Mouse (Mus musculus): Measurements from ENCODE around the gene Zan. TPM values are rescaled to one million over a fixed set of nuclear protein-coding genes. Genes with fewer than 3 reads are reported as not detected.

Gene Zan
- polyA plus RNA-seq, 1 experiment from 2014 or later: 0.14 TPM

DNA sequence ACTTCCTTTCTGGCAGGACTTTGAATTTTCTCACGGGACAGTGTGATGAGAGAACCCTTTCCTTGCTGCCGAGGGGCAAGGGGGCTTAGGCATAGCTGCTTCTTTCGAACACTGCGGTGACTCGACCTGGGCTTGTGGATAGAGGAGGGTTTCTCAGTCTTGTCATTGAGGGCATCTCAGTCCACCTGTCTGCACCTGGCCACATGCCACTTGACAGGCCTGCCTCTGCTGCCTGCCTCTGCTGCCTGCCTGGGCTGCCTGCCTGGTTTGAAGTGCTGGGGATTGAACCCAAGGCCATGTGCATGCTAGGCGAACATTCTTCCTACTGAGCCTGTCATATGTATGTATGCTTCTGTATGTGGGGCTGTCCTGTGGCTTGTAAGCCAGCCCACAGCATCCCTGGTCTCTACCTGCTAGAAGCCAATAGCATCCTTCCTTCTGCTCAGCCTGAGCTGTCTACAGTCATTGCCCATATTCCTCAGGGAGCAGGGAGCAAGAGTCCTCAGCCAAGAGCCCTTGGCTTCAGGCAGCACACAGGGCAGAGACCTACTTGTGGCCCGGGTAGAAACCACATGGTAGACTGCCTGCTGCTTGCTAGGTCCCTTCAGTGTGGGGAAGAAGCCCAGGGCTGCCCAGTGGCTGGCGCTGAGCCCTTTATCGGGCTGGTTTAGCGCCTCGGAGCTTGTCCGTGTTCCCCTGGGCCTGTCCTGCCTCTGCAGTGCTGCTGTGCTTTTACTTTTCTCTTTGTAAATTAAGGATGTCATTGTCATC, 37.3 kb upstream of the Zan start:
- H3K27me3 ChIP-seq: no peaks in the 10 kb centered on the region
- 83% methylated on average over 12 of the region's 12 CpGs for whole genome bisulfite sequencing
- no peak overlapping the region for H3K27ac ChIP-seq (replicated peaks)
- ATAC-seq (replicated peaks): no peak
- H3K36me3 ChIP-seq: peaks cover 9% of the 10 kb centered on the region
- H3K9ac ChIP-seq (replicated peaks): no peak overlapping the region
- H3K9me3 ChIP-seq: no peaks in the 10 kb centered on the region
- H3K4me2 ChIP-seq (replicated peaks): no peak overlapping the region
- no peak overlapping the region for H3K4me3 ChIP-seq
- H3K4me1 ChIP-seq: peaks cover 56% of the 10 kb centered on the region

DNA sequence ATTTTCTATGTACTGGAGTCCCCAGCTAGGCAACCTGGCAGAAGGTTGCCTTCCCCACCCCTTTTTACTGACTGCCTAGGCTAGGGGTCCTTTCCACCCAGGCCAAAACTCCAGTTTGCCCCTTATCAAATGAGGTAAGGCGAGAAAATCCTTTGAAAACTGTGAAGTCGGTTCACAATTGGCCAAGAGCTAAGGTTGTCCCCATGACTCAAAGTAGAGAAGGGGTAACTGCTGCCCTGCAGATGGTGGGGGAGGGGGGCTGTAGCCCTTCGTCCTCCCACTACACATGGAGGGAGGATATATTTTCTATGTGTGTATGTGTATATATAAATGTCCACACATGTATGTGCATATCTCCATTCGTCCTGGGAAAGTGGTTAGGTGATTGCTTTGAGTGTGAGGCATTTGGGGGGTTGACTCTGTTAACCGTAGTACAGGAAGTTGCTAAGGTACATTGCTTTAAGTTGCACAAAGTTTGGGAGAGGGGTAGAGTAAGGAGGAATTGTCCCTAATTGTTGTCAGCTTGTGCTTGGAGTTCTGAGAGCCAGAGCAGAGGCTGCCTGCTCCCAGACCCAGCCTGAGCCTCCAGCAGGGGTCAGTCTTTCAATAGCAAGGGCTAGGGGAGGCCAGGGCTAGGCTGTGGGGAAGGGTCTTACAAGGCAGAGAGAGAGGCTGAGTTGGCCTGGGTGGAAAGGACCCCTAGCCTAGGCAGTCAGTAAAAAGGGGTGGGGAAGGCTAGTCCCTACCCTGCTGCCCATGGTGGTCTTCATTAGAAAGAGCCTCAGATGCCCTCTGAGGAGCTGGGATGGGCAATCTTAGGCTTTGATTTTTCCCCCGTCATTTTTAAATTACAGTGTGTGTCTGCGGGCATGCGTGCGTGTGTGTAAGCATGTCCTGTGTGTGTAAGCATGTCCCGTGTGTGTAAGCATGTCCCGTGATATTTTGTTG, 36.3 kb upstream of the Zan start:
- peak overlapping the region; percentile 96; the same call in 1 of the 2 replicates for H3K9ac ChIP-seq (replicated peaks)
- WGBS: 78% methylated on average over 11 of the region's 11 CpGs
- ATAC-seq (replicated peaks): no peak; the same call in 1 of the 2 replicates

DNA sequence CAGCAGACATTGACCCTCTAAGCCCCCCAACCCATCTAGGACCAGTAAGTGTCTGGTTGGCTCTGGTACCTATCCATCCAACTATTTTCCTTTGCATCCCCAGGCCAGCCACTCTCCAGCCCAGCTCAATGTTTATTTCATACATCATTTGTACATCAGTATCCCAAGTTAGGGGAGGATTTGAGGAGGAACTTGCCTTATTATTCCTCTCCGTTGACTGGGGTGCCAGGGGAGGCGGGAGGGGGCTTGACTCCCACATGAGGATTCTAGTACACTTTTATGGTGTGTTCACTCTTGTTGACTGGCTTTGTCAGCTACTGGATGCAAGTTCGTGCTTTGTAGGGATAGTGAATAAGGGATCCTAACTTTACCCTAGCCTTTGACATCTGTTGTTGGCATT, 34.8 kb upstream of the Zan start:
- Histone ChIP-seq H3K9ac (replicated peaks) (peak overlapping the region; percentile 96), H3K4me3 (peak overlapping the region; percentile 93), H3K36me3 (no peaks in the 10 kb centered on the region), H3K27ac (replicated peaks) (peak overlapping the region; percentile 84), H3K27me3 (no peaks in the 10 kb centered on the region; the same call in 1 of the 2 replicates), H3K4me2 (replicated peaks) (peak overlapping the region; percentile 94), H3K4me1 (peaks cover 56% of the 10 kb centered on the region), H3K9me3 (no peaks in the 10 kb centered on the region)
- WGBS: 58% methylated on average over 3 of the region's 3 CpGs
- ATAC-seq (replicated peaks): no peak

More for the DNA sequence above, 36.3 kb upstream of the Zan start:
- Histone ChIP-seq H3K36me3 (no peaks in the 10 kb centered on the region; the same call in 1 of the 2 replicates), H3K4me3 (peak overlapping the region; percentile 9; the same call in 1 of the 2 replicates), H3K27ac (replicated peaks) (no peak overlapping the region), H3K9me3 (no peaks in the 10 kb centered on the region), H3K4me2 (replicated peaks) (0 out of 2 replicates have a peak overlapping the region, but pooled peaks have one; percentile 6), H3K27me3 (no peaks in the 10 kb centered on the region), H3K4me1 (peaks cover 56% of the 10 kb centered on the region)

DNA sequence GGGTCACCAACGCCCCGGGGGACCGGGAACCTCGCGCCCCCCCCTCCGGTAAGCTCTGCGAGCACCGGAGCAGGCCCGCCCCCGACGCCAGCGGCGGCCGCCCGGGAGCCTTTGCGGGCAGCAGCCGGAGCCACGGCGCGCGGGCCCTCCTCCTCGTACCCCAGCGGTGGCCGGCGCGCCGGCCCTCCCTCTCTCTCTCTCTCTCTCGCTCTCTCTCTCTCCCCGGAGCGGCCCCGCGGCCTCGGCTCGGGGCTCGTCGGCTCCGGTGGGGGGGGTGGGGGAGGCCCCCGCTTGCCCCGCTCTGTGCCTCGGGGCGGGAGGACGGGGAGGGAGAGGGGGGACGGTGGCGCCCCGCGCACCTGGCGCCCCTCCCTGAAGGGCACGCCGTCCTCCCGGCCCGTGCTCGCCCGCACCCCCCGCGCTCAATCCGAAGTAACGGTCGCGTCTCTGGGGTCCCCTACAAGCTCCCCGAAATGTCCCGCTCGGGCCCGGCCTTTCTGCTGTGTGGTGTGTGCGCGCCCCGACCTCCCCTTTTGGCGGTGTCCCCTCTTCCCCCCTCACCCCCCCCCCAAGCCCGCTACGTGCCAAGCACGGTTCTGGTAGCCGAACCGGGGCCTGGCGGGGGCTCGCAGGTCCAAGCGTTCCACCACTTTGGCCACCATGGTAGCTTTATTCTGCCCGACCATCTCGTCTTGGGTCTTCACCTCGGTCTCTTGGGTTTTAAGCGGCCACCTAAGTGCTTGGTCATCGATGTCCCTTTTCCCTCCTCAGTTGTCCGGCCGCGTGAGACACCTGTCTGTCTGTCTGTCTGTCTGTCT, 33.9 kb upstream of the Zan start:
- under 1% methylated on average over 30 of the region's 83 CpGs for WGBS
- H3K4me2 ChIP-seq (replicated peaks): peak overlapping the region; percentile 94
- H3K4me1 ChIP-seq: peaks cover 53% of the 10 kb centered on the region
- H3K36me3 ChIP-seq: no peaks in the 10 kb centered on the region
- peak overlapping the region; percentile 93 for H3K4me3 ChIP-seq
- peak; percentile 61 for ATAC-seq (replicated peaks)
- H3K9ac ChIP-seq (replicated peaks): peak overlapping the region; percentile 96
- no peaks in the 10 kb centered on the region; the same call in 1 of the 2 replicates for H3K27me3 ChIP-seq
- H3K27ac ChIP-seq (replicated peaks): peak overlapping the region; percentile 84
- no peaks in the 10 kb centered on the region for H3K9me3 ChIP-seq

DNA sequence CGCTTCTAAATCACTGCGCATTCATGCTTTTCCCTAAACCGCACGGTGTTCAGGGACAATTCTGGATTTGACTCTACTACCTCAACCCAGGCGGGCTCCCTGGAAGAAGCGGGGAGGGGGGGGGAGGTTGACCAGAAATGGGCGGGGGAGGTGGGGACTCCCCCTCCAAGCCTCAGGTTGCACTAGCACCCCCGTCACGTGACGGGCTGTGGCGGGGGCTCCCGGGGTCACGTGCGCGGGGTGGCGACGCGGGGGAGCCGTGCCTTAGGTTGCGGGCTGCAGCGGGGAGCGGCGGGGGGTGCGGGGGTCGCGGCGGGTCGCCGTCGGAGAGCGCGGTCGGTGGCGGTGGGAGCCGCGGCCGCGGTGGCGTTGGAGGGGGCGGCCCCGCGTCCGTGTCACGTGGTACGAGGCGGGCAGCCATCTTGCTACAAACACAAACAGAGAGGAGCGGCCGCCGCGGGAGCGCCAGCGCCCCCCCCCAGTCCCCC, 33.2 kb upstream of the Zan start:
- peak overlapping the region; percentile 94 for H3K4me2 ChIP-seq (replicated peaks)
- H3K9ac ChIP-seq (replicated peaks): peak overlapping the region; percentile 96
- H3K36me3 ChIP-seq: no peaks in the 10 kb centered on the region
- H3K4me3 ChIP-seq: peak overlapping the region; percentile 93
- 3% methylated on average over 21 of the region's 52 CpGs for WGBS
- ATAC-seq (replicated peaks): peak; percentile 82
- H3K4me1 ChIP-seq: peaks cover 47% of the 10 kb centered on the region
- no peaks in the 10 kb centered on the region for H3K9me3 ChIP-seq
- H3K27ac ChIP-seq (replicated peaks): peak overlapping the region; percentile 84
- H3K27me3 ChIP-seq: no peaks in the 10 kb centered on the region; the same call in 1 of the 2 replicates

DNA sequence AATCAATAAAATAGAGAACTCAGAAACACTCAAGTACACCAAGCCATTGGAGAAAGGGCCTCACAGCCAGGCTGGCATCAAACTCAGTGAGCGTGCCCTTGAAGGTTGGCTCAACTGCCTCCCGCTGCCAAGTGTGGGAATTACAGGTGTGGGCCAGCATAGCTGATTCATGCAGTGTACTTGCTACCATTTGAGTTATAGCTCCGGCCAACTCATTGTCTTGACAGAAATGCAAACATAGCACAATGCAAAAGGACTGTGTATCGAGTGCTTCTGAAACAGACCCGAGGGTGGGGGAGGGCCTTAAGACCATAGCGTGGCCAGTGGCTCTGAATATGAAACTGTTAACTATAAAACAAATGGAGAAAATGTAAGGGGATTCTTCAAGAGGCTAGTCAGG, 27.2 kb upstream of the Zan start:
- Histone ChIP-seq H3K4me3 (no peak overlapping the region), H3K4me1 (peaks cover 16% of the 10 kb centered on the region), H3K9me3 (no peaks in the 10 kb centered on the region), H3K27ac (replicated peaks) (no peak overlapping the region), H3K9ac (replicated peaks) (no peak overlapping the region), H3K27me3 (no peaks in the 10 kb centered on the region; the same call in 1 of the 2 replicates), H3K36me3 (no peaks in the 10 kb centered on the region), H3K4me2 (replicated peaks) (no peak overlapping the region)
- no peak for ATAC-seq (replicated peaks)
- WGBS: 77% methylated on average over 6 of the region's 6 CpGs

DNA sequence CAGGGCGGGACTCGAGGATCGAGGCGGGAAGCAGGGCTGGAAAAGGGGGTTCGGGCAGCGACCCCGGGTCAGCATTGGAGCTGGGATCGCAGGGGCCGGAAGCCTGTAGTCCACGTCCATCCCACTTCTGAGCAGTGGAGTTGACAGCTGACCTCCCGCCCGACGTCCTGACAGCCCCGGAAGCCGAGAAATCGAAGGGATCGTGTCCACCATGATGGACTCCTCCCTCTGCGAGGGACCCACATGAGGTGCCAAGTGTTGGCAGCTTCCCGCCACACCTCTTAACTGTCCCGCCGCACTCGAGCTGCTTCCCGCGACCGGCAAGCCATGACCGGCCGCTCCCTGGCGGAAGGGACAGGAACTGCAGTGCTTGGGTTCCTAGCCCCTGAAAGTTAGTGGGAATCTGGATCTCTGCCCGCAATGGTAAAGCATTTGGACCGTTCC, 25.8 kb upstream of the Zan start:
- Histone ChIP-seq H3K36me3 (no peaks in the 10 kb centered on the region), H3K9ac (replicated peaks) (peak overlapping the region; percentile 60), H3K27me3 (no peaks in the 10 kb centered on the region; the same call in 1 of the 2 replicates), H3K9me3 (no peaks in the 10 kb centered on the region), H3K4me3 (peak overlapping the region; percentile 82), H3K4me1 (peaks cover 16% of the 10 kb centered on the region), H3K27ac (replicated peaks) (peak overlapping the region; percentile 99), H3K4me2 (replicated peaks) (peak overlapping the region; percentile 68)
- peak; percentile 83 for ATAC-seq (replicated peaks)
- 0% methylated on average over 26 of the region's 30 CpGs for WGBS

DNA sequence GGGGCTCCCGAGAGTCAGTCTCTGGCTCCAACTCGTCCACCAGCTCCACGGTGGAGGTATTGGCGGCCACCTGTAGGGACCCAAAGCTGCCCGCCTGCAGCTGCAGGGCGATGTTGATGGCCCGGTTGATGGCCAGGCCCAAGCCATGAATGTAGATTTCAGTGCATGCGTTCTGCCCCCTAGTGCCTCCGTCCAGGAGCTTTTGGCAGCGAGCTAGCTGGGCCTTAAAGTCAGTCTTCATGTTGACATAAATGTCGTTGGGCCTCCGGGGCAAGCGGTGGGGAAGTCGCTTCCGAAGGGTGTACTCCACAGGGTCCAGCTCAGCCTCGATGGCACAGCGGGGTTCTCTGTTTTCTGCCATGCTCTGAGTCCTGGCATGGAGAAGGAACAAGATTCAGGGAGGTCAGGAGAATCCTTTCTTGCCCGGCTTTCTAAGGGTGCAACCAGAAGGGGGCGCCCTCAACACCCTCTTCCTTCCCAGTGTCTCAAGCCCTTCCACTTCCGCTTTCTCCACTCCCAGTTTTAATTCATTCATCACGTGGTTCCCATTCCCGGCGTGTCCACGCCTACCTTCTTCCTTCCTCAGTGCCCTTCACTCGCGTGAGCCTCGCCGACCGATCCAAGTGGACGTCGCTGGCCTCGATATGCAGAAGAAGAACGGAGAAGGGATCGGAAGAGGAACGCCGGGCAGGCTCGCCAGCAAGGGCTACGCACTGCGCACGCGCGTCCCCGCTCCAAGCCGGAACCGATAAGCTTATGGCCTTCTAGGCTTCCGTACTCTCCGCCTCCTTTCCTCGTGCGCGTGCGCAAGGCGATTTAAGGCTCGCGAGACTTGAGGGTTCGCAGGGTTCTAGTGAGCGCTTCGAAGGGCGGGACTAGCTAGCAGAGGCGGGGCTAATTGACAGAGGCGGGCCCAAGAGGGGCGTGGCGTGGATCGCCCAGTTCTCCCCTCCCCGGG, 25.1 kb upstream of the Zan start, which contains the start of gene Pop7:
Gene Pop7 (minus strand): TSS at position 810 of the 958 bp plus-strand sequence.
- Histone ChIP-seq H3K9me3 (no peaks in the 10 kb centered on the region), H3K4me2 (replicated peaks) (peak within 1 kb of the TSS; percentile 90), H3K27ac (replicated peaks) (peak within 1 kb of the TSS; percentile 99), H3K27me3 (no peaks in the 10 kb centered on the region; the same call in 1 of the 2 replicates), H3K9ac (replicated peaks) (peak within 1 kb of the TSS; percentile 80), H3K4me1 (peaks cover 16% of the 10 kb centered on the region), H3K36me3 (no peaks in the 10 kb centered on the region), H3K4me3 (peak within 1 kb of the TSS; percentile 82)
- ATAC-seq (replicated peaks): peak; percentile 94
- 1% methylated on average over 64 of the region's 64 CpGs for WGBS

DNA sequence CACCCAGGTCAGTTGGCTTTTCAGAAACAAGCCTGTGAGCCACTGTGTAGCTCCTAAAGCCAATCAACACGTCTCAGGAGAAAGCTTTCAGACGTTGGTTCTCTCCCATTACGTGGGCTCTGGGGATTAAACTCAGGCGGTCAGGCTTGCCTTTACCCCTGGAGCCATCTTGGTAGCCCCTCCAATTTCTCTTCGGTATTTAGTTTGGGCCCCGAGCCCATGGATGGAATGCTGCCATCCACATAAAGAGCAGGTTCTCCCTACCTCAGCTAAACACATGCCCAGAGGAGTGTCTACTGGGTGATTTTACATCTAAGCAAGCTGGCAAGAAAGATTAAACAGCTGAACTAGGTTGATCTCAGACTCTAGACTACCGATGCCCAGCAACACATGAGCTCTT, 23.3 kb upstream of the Zan start:
- Histone ChIP-seq H3K36me3 (no peaks in the 10 kb centered on the region), H3K9ac (replicated peaks) (no peak overlapping the region), H3K27me3 (no peaks in the 10 kb centered on the region), H3K4me1 (peaks cover 16% of the 10 kb centered on the region), H3K4me3 (no peak overlapping the region), H3K4me2 (replicated peaks) (no peak overlapping the region), H3K9me3 (no peaks in the 10 kb centered on the region), H3K27ac (replicated peaks) (no peak overlapping the region)
- WGBS: 92% methylated on average over 7 of the region's 7 CpGs
- ATAC-seq (replicated peaks): no peak

DNA sequence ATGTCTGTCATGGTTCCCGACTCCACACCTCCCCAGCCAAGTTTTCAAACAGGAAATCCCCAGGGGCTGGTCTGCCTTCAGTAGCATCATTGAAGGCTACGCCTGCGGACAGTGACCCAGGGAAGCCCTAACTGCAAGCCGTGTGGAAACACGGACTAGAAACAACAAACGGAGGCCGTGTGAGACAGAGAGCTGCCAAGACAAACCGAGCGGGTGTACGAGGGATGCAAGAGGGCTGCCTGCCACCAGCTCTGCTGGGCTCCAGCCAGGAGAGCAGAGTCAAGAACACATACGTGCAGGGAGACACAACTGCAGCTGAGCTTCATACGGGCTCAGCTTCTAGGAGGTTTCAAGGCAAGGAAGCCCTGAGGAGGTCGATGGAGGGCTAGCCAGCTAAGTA, 17.0 kb upstream of the Zan start:
- no peak overlapping the region for H3K4me2 ChIP-seq (replicated peaks)
- no peak for ATAC-seq (replicated peaks)

More for the DNA sequence above, 17.0 kb upstream of the Zan start:
- H3K9ac ChIP-seq (replicated peaks): no peak overlapping the region
- no peaks in the 10 kb centered on the region for H3K4me1 ChIP-seq
- no peaks in the 10 kb centered on the region for H3K9me3 ChIP-seq
- no peaks in the 10 kb centered on the region for H3K27me3 ChIP-seq
- no peak overlapping the region for H3K4me3 ChIP-seq
- 77% methylated on average over 13 of the region's 13 CpGs for WGBS
- no peaks in the 10 kb centered on the region for H3K36me3 ChIP-seq
- H3K27ac ChIP-seq (replicated peaks): no peak overlapping the region

All from forebrain, embryonic 15.5 days (tissue).